Comparison of ENCODE assay signal across 16 mouse cellular contexts in the genomic region with DNA sequence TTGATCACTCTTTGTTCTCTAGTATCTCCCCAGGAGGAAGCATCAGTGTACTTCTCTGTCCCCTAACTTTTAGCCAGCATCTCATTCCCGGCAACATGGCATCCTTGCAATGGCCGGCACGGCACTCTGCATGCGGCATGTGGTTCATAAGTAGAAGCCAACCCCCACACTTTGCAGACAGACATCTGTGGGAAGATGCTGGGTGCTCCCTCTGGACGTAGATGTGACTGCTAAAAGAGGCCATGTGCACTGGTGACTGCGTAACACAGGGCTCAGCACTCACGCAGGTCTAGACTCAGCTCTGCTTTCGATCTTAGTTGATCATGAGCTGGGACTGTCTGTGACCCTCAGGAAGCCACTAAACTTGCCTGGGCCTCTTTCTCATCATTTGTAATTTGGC. TPM values are rescaled to one million over a fixed set of nuclear protein-coding genes. Genes with fewer than 3 reads are reported as not detected.
"Had no signal": no experiment of that assay in that cellular context is flagged by ENCODE, and none has a peak within 500 bp of the region (broad histone marks: within the 10 kb centered on the region; RNA-seq: fewer than 3 reads in every experiment).

No protein-coding gene starts in this region.

- H3K27ac ChIP-seq: limb, embryonic 10.5 days; liver, embryonic 15.5 days; neural tube, embryonic 15.5 days had no signal

- H3K4me1 ChIP-seq: liver, embryonic 15.5 days had no signal

- DNase-seq: kidney, adult 9 months; kidney, postnatal 10 days; kidney, postnatal 4 days; lung, adult 2 months; lung, postnatal 36 days; midbrain, embryonic 14.5 days; right cerebral cortex, adult 18-20 months; right cerebral cortex, postnatal 25 days; thymus, postnatal 36 days had no signal

- H3K4me3 ChIP-seq: limb, embryonic 10.5 days; liver, embryonic 15.5 days; myocyte; neural tube, embryonic 15.5 days had no signal

RNA-seq across cellular contexts. Expression of gene Apbb1, which starts 8.5 kb away (rescaled TPM):
- total RNA-seq: megakaryocyte progenitor cell, adult 5-6 weeks had no signal

RNA-seq across cellular contexts. Expression of gene Hpx, which starts 27.0 kb away (rescaled TPM):
- total RNA-seq: layer of hippocampus, postnatal 25 days; megakaryocyte progenitor cell, adult 5-6 weeks had no signal
- polyA plus RNA-seq: limb, embryonic 10.5 days; neural tube, embryonic 11.5 days had no signal
